Mouse (Mus musculus) CH12.LX (cell line): ENCODE results near the gene Cebpe. TPM values are rescaled to one million over a fixed set of nuclear protein-coding genes. Genes with fewer than 3 reads are reported as not detected.

Source experiments
- DNase-seq: peaks from one replicate; pipeline ENCODE4 v3.0.0-alpha.2; 2013; ENCODE audit errors: extremely low read depth
- H3K27ac ChIP-seq: 2 replicates; pipeline ENCODE4 v1.5.1; 2012; ENCODE audit warnings: low read depth, mild to moderate bottlenecking, control low read depth, moderate library complexity; ENCODE audit not compliant: insufficient read depth
- H3K27me3 ChIP-seq: replicated peaks from 2 replicates; pipeline ENCODE3; 2012; ENCODE audit warnings: inconsistent platforms
- H3K36me3 ChIP-seq, 2 experiments: replicated peaks in 1 of 2; 2 replicates each; pipeline versions ENCODE3 to v1.6.1; 2012; ENCODE audit warnings: inconsistent platforms in 1 of 2, low read length in 1 of 2, mild to moderate bottlenecking in 1 of 2, mixed read lengths in 1 of 2, moderate library complexity in 1 of 2; ENCODE audit not compliant: control insufficient read depth in 1 of 2, insufficient read depth in 1 of 2
- H3K4me1 ChIP-seq, 2 experiments: 2 replicates each; pipeline ENCODE4 v1.6.1; 2012; ENCODE audit warnings: inconsistent platforms in 1 of 2, moderate library complexity in 1 of 2; ENCODE audit not compliant: insufficient read depth in 2 of 2, control insufficient read depth in 1 of 2
- H3K4me2 ChIP-seq: 2 replicates; pipeline ENCODE4 v1.6.1; 2012; ENCODE audit warnings: low read depth, mild to moderate bottlenecking, control low read depth; ENCODE audit not compliant: poor library complexity, insufficient read depth, severe bottlenecking
- H3K4me3 ChIP-seq, 3 experiments: fragments of 150-350 bp in 1 of 3; sonication (generic) in 1 of 3; replicated peaks in 1 of 3; 2 replicates each; pipeline versions ENCODE3 to v1.5.1; 2011 to 2012; ENCODE audit warnings: low read depth in 2 of 3, low read length in 2 of 3, mild to moderate bottlenecking in 2 of 3, moderate library complexity in 2 of 3, control low read depth in 1 of 3, improper control_type of control experiment in 1 of 3, inconsistent platforms in 1 of 3, mixed read lengths in 1 of 3; ENCODE audit not compliant: poor library complexity in 1 of 3
- H3K79me2 ChIP-seq: replicated peaks from 2 replicates; pipeline ENCODE4 v1.6.1; 2012; ENCODE audit warnings: mild to moderate bottlenecking, moderate library complexity; ENCODE audit not compliant: control insufficient read depth, poor library complexity, insufficient read depth, severe bottlenecking; ENCODE audit errors: extremely low read depth
- H3K9ac ChIP-seq: 2 replicates; pipeline ENCODE4 v1.6.1; 2012; ENCODE audit warnings: low read depth, mild to moderate bottlenecking, control low read depth, moderate library complexity; ENCODE audit not compliant: insufficient read depth
- H3K9me3 ChIP-seq: replicated peaks from 2 replicates; pipeline ENCODE3; 2012; ENCODE audit warnings: low read length, inconsistent platforms, mixed read lengths
- CHD1 ChIP-seq: IDR thresholded peaks from 2 replicates; pipeline ENCODE4 v1.6.1; 2012; ENCODE audit warnings: low read depth, low read length, improper control_type of control experiment, inconsistent platforms
- CHD2 ChIP-seq: IDR thresholded peaks from 2 replicates; pipeline ENCODE4 v1.6.1; 2011; ENCODE audit warnings: low read length, improper control_type of control experiment
- E2F4 ChIP-seq: IDR thresholded peaks from 2 replicates; pipeline ENCODE4 v1.6.1; 2011; ENCODE audit warnings: low read depth, low read length, improper control_type of control experiment; ENCODE audit not compliant: insufficient replicate concordance
- EP300 ChIP-seq: IDR thresholded peaks from 2 replicates; pipeline ENCODE4 v1.6.1; 2011; ENCODE audit warnings: low read length, improper control_type of control experiment
- ETS1 ChIP-seq: conservative IDR thresholded peaks from 2 replicates; pipeline ENCODE4 v1.6.1; 2012; ENCODE audit warnings: low read depth, mild to moderate bottlenecking, inconsistent platforms, low read length, improper control_type of control experiment, moderate library complexity
- HCFC1 ChIP-seq: IDR thresholded peaks from 2 replicates; pipeline ENCODE4 v1.6.1; 2012; ENCODE audit warnings: low read depth, mild to moderate bottlenecking, inconsistent platforms, low read length, improper control_type of control experiment
- JUN ChIP-seq: IDR thresholded peaks from 2 replicates; pipeline ENCODE4 v1.6.1; 2011; ENCODE audit warnings: low read depth, mild to moderate bottlenecking, low read length, improper control_type of control experiment, moderate library complexity; ENCODE audit not compliant: insufficient read depth
- MAX ChIP-seq: IDR thresholded peaks from 2 replicates; pipeline ENCODE4 v1.6.1; 2011; ENCODE audit warnings: low read length, improper control_type of control experiment
- MAZ ChIP-seq: IDR thresholded peaks from 2 replicates; pipeline ENCODE4 v1.6.1; 2012; ENCODE audit warnings: low read depth, mild to moderate bottlenecking, inconsistent platforms, low read length, improper control_type of control experiment, moderate library complexity
- MEF2A ChIP-seq: IDR thresholded peaks from 2 replicates; pipeline ENCODE4 v1.6.1; 2014; ENCODE audit warnings: low read depth, mild to moderate bottlenecking, inconsistent platforms, low read length, improper control_type of control experiment, borderline replicate concordance
- MYC ChIP-seq: IDR thresholded peaks from 2 replicates; pipeline ENCODE4 v1.6.1; 2011; ENCODE audit warnings: low read depth, mild to moderate bottlenecking, improper control_type of control experiment, low read length
- SIN3A ChIP-seq: IDR thresholded peaks from 2 replicates; pipeline ENCODE4 v1.6.1; 2012; ENCODE audit warnings: low read length, improper control_type of control experiment, inconsistent platforms
- SMC3 ChIP-seq: IDR thresholded peaks from 2 replicates; pipeline ENCODE4 v1.6.1; 2011; ENCODE audit warnings: low read depth, low read length, improper control_type of control experiment
- TBP ChIP-seq: conservative IDR thresholded peaks from 2 replicates; pipeline ENCODE4 v1.6.1; 2011; ENCODE audit warnings: low read depth, low read length, improper control_type of control experiment
- USF1 ChIP-seq: IDR thresholded peaks from 2 replicates; pipeline ENCODE4 v1.6.1; 2014; ENCODE audit warnings: low read depth, mild to moderate bottlenecking, inconsistent platforms, low read length, improper control_type of control experiment
- USF2 ChIP-seq: conservative IDR thresholded peaks from 2 replicates; pipeline ENCODE4 v1.6.1; 2011; ENCODE audit warnings: low read depth, low read length, improper control_type of control experiment
- ZC3H11A ChIP-seq: IDR thresholded peaks from 2 replicates; pipeline ENCODE4 v1.6.1; 2012; ENCODE audit warnings: low read depth, mild to moderate bottlenecking, inconsistent platforms, low read length, improper control_type of control experiment
- ZKSCAN1 ChIP-seq: IDR thresholded peaks from 2 replicates; pipeline ENCODE4 v1.6.1; 2012; ENCODE audit warnings: low read depth, inconsistent platforms, low read length, improper control_type of control experiment, borderline replicate concordance
- ZMIZ1 ChIP-seq: IDR thresholded peaks from 2 replicates; pipeline ENCODE4 v1.6.1; 2012; ENCODE audit warnings: low read depth, mild to moderate bottlenecking, inconsistent platforms, low read length, improper control_type of control experiment
- ZNF384 ChIP-seq: IDR thresholded peaks from 2 replicates; pipeline ENCODE4 v1.6.1; 2012; ENCODE audit warnings: low read depth, low read length, improper control_type of control experiment, inconsistent platforms
- dilution Hi-C: fragments of 300-500 bp; cut with MboI; formaldehyde crosslinking; loops from 2 replicates; pipeline ENCODE4 v1.14.3; 2020; ENCODE audit warnings: low sequenced_read_pairs; ENCODE audit not compliant: extremely low pct_unique_long_range_greater_than_20kb, extremely low pct_ligation_motif_present
- in situ Hi-C: fragments of 300-500 bp; cut with MboI; formaldehyde crosslinking; loops from 3 replicates; pipeline ENCODE4 v1.14.3; 2019; ENCODE audit warnings: low sequenced_read_pairs, low pct_ligation_motif_present, low pct_unique_long_range_greater_than_20kb, mixed read lengths
- polyA plus RNA-seq: library from polyadenylated mRNA; unstranded; fragments of >175 nt; gene quantifications from 2 replicates; pipeline ENCODE4 v1.2.1, GENCODE M21; 2012; ENCODE audit warnings: low read depth; ENCODE audit not compliant: insufficient read length
- total RNA-seq, 2 experiments: library from RNA; depleted of rRNA; stranded (reverse); fragments of 300-350 nt in 1 of 2; fragments of >200 nt in 1 of 2; gene quantifications; 2 replicates each; pipeline ENCODE4 v1.2.3; 2012 to 2014

Cebpe gene
- total and polyA plus RNA-seq, 3 experiments = 0.34 TPM; not detected in 2

GRCm38 (mm10) chr14:54736555-54737552 is 24.9 kb upstream of the Cebpe start:
- H3K4me1 ChIP-seq = no peaks in the 10 kb centered on the region
- dilution Hi-C loops = no loop called here
- H3K4me3 ChIP-seq = no peak overlapping the region
- TF ChIP-seq MAZ = no peak
- TF ChIP-seq ETS1 = no peak
- TF ChIP-seq MEF2A = no peak
- no peak for TF ChIP-seq EP300
- no peak for TF ChIP-seq ZNF384
- no peak for TF ChIP-seq HCFC1
- no peak for TF ChIP-seq JUN
- no peak for TF ChIP-seq E2F4
- TF ChIP-seq MAX = no peak
- TF ChIP-seq CHD2 = no peak
- no peak for TF ChIP-seq MYC
- TF ChIP-seq ZC3H11A = no peak
- TF ChIP-seq TBP = no peak
- TF ChIP-seq SMC3 = no peak
- TF ChIP-seq, all 38 proteins: peak for 0
- no peak overlapping the region for H3K4me2 ChIP-seq
- no peak overlapping the region for H3K27ac ChIP-seq
- H3K79me2 ChIP-seq = no peaks in the 10 kb centered on the region
- in situ Hi-C loops = loop anchor here (5.0 kb wide), 1 partner anchor 35 kb away; no protein-coding TSS in a partner anchor
- DNase-seq = no peak
- no peak overlapping the region for H3K9ac ChIP-seq
- peaks cover 1% of the 10 kb centered on the region for H3K27me3 ChIP-seq
- no peaks in the 10 kb centered on the region for H3K9me3 ChIP-seq
- no peaks in the 10 kb centered on the region for H3K36me3 ChIP-seq

- dilution Hi-C loops = no loop called here
- TF ChIP-seq ETS1 (no peak), CHD2 (no peak), CHD1 (no peak), USF2 (no peak), ZKSCAN1 (no peak), JUN (no peak), TBP (no peak), HCFC1 (no peak), USF1 (no peak), E2F4 (no peak), ZMIZ1 (no peak), SIN3A (no peak)
Measured at GRCm38 (mm10) chr14:54735221-54735620, 23.2 kb upstream of the Cebpe start.

More at GRCm38 (mm10) chr14:54735221-54735620, 23.2 kb upstream of the Cebpe start:
- no peak overlapping the region for H3K9ac ChIP-seq
- in situ Hi-C loops = loop anchor here (5.0 kb wide), 1 partner anchor 37 kb away; no protein-coding TSS in a partner anchor
- no peaks in the 10 kb centered on the region for H3K4me1 ChIP-seq
- no peak overlapping the region for H3K4me2 ChIP-seq
- no peaks in the 10 kb centered on the region for H3K36me3 ChIP-seq
- no peak for DNase-seq
- no peak overlapping the region for H3K27ac ChIP-seq
- H3K79me2 ChIP-seq = no peaks in the 10 kb centered on the region
- no peak overlapping the region for H3K4me3 ChIP-seq
- peaks cover 1% of the 10 kb centered on the region for H3K27me3 ChIP-seq
- no peaks in the 10 kb centered on the region for H3K9me3 ChIP-seq
